Mouse (Mus musculus): ENCODE measurements around the gene Commd7. TPM values are rescaled to one million over a fixed set of nuclear protein-coding genes. Genes with fewer than 3 reads are reported as not detected.
A peak's percentile ranks its signal among the peaks of the same experiment; 100 is the strongest.

Commd7 gene
- polyA plus RNA-seq, 1 experiment from 2014 or later, result 78.8 TPM

DNA sequence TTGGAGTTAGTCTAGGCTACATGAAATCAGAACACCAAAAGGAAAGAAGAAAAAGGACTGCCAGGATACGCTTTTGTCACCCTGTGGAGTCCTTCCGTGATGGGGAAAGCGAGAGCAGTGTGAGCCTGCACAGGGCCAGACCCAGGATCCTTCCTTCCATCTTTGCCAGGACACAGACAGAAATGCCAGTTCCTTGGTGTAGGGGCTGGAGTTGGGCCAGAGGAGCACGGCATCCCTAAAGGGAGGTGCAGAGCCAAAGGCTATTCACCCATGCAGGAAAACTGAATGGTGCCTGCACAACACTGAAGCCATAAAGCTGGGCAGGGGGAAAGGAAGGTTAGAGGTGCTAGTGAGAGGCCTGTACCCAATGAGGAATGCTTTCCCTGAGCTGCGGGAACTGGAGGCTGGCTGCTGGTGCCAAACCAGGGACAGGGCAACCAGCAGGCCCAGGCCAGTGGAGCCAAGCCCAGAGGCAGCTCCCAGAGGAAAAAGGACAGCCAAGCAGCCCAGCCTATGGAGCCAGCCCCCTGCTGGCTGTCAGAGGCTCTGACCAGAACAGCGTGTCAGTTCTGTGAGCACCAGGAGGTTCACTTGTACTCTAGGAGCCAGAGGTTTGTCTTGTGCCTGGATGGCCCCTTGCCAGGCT, 32.4 kb downstream of the Commd7 start:
- Histone ChIP-seq H3K4me1 (peaks cover 9% of the 10 kb centered on the region), H3K27me3 (no peaks in the 10 kb centered on the region), H3K9me3 (no peaks in the 10 kb centered on the region), H3K9ac (no peak overlapping the region), H3K4me3 (no peak overlapping the region), H3K27ac (no peak overlapping the region), H3K36me3 (no peaks in the 10 kb centered on the region), H3K4me2 (no peak overlapping the region)
- 60% methylated on average over 6 of the region's 6 CpGs for WGBS
- peak; percentile 30; the same call in 1 of the 2 replicates for ATAC-seq (ENCODE audit: insufficient number of reproducible peaks, low FRiP score, low TSS enrichment, low read depth)

- no peak overlapping the region for H3K9ac ChIP-seq
- H3K27me3 ChIP-seq, result no peaks in the 10 kb centered on the region
- H3K9me3 ChIP-seq, result no peaks in the 10 kb centered on the region
- no peak overlapping the region for H3K4me3 ChIP-seq
- no peaks in the 10 kb centered on the region for H3K36me3 ChIP-seq
- H3K27ac ChIP-seq, result no peak overlapping the region
- 80% methylated on average over 4 of the region's 4 CpGs for WGBS
- no peak overlapping the region for H3K4me2 ChIP-seq
- no peak for ATAC-seq (ENCODE audit: insufficient number of reproducible peaks, low FRiP score, low TSS enrichment, low read depth)
- H3K4me1 ChIP-seq, result peaks cover 12% of the 10 kb centered on the region
These were observed 35.0 kb downstream of the Commd7 start for GRCm38 (mm10) chr2:153597626-153598025.

DNA sequence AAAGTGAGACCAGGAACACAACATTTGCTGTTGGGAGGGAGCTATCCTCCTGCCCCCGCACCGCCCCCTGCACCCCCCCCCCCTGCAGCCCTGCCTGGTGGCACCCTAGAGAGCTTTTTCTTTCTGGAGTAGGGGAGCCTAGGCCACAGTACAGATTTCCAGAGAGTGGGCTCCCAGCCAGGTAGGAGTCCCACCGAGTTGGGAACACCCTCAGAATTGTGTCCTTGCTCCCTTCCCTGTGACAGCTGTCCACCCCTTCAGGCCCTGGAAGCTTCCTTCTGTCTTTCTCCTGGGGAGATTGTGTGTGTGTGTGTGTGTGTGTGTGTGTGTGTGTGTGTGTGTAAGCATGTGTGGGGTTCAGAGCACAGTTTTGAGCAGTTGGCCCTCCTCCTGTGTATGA, 35.6 kb downstream of the Commd7 start:
- no peak for ATAC-seq (ENCODE audit: insufficient number of reproducible peaks, low FRiP score, low TSS enrichment, low read depth)
- Histone ChIP-seq H3K9me3 (no peaks in the 10 kb centered on the region), H3K4me3 (no peak overlapping the region), H3K4me2 (no peak overlapping the region), H3K27me3 (no peaks in the 10 kb centered on the region), H3K27ac (no peak overlapping the region), H3K36me3 (no peaks in the 10 kb centered on the region), H3K4me1 (peaks cover 12% of the 10 kb centered on the region), H3K9ac (no peak overlapping the region)
- WGBS, result 79% methylated on average over 3 of the region's 3 CpGs

GRCm38 (mm10) chr2:153594998-153595397, 37.6 kb downstream of the Commd7 start:
- Histone ChIP-seq H3K27me3 (no peaks in the 10 kb centered on the region), H3K4me1 (0 out of 2 replicates have a peak, but pooled peaks cover 3% of the 10 kb centered on the region), H3K27ac (no peak overlapping the region), H3K4me2 (no peak overlapping the region), H3K9me3 (no peaks in the 10 kb centered on the region), H3K36me3 (no peaks in the 10 kb centered on the region), H3K4me3 (no peak overlapping the region), H3K9ac (no peak overlapping the region)
- 57% methylated on average over 4 of the region's 4 CpGs for WGBS
- no peak for ATAC-seq (ENCODE audit: insufficient number of reproducible peaks, low FRiP score, low TSS enrichment, low read depth)

- no peak overlapping the region for H3K9ac ChIP-seq
- H3K9me3 ChIP-seq, result no peaks in the 10 kb centered on the region
- 38% methylated on average over 9 of the region's 9 CpGs for WGBS
- H3K4me1 ChIP-seq, result 0 out of 2 replicates have a peak, but pooled peaks cover 3% of the 10 kb centered on the region
- no peaks in the 10 kb centered on the region for H3K27me3 ChIP-seq
- ATAC-seq (ENCODE audit: insufficient number of reproducible peaks, low FRiP score, low TSS enrichment, low read depth), result no peak
- no peaks in the 10 kb centered on the region for H3K36me3 ChIP-seq
- no peak overlapping the region for H3K4me2 ChIP-seq
- no peak overlapping the region for H3K4me3 ChIP-seq
- H3K27ac ChIP-seq, result no peak overlapping the region
These were observed 39.4 kb downstream of the Commd7 start for GRCm38 (mm10) chr2:153593186-153593585.

GRCm38 (mm10) chr2:153592056-153593014, 40.2 kb downstream of the Commd7 start:
- Histone ChIP-seq H3K9ac (no peak overlapping the region), H3K27ac (no peak overlapping the region), H3K27me3 (no peaks in the 10 kb centered on the region), H3K36me3 (no peaks in the 10 kb centered on the region), H3K9me3 (no peaks in the 10 kb centered on the region), H3K4me3 (no peak overlapping the region), H3K4me2 (no peak overlapping the region), H3K4me1 (0 out of 2 replicates have a peak, but pooled peaks cover 3% of the 10 kb centered on the region)
- 71% methylated on average over 8 of the region's 8 CpGs for WGBS
- ATAC-seq (ENCODE audit: insufficient number of reproducible peaks, low FRiP score, low TSS enrichment, low read depth), result no peak

DNA sequence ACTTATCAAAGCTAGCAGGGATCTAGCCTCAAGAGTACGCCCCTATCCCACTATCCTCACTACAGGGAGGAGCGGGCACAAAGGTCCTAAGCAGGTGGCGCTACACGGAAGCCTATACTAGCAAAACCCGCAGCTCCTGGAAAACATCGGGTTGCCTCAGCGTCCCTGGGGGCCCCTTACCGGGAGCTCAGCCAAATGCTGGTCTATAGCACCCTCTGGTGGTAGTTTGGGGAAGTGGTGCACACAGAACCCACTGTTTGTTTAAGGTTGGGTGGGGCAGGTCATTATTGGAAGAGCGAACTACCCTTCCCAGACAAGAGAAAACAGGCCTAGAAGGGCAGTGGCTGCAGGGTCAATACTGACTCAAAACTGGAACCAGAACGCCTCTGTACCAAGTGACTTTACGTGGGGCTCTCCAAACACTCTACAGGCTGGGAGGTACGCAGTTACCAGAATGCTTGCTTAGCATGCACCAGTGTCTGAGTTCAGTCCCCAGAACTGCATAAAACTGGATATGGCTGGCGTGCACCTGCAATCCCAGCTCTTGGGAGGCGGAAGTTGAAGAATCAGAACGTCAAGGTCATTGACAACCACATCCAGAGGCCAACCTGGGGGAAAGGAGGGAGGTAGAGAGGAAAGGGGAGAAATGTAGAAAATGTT, 45.9 kb downstream of the Commd7 start:
- Histone ChIP-seq H3K9me3 (no peaks in the 10 kb centered on the region), H3K4me1 (peaks cover 13% of the 10 kb centered on the region), H3K9ac (no peak overlapping the region), H3K4me3 (peak overlapping the region; percentile 16; the same call in 1 of the 2 replicates), H3K27me3 (peaks cover 4% of the 10 kb centered on the region; the same call in 1 of the 2 replicates), H3K27ac (no peak overlapping the region), H3K36me3 (no peaks in the 10 kb centered on the region), H3K4me2 (peak overlapping the region; percentile 47)
- peak; percentile 46; the same call in 1 of the 2 replicates for ATAC-seq (ENCODE audit: insufficient number of reproducible peaks, low FRiP score, low TSS enrichment, low read depth)
- WGBS, result 13% methylated on average over 15 of the region's 15 CpGs

GRCm38 (mm10) chr2:153585981-153586380, 46.6 kb downstream of the Commd7 start:
- WGBS, result 66% methylated on average over 6 of the region's 6 CpGs
- no peak for ATAC-seq (ENCODE audit: insufficient number of reproducible peaks, low FRiP score, low TSS enrichment, low read depth)

DNA sequence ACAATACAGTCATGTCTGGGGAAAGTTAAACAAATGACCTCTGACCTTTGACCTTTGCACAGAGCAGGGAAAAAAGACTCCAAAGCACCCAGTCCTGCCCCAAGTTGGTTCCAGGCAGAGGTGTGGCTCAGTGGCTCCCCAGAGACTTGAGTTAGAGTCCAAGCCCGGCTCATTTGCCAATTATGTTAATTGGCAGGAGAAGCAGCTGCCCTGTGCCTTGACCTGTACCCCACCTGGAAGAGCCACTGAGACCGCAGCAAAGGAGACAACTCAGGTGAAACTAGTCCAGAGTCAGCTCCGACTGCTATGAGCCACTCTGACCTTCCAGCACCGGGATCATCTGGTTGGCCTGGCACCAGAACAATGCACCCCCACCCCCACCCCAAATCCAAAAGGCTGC, 48.2 kb downstream of the Commd7 start:
- Histone ChIP-seq H3K27ac (no peak overlapping the region), H3K4me1 (peaks cover 13% of the 10 kb centered on the region), H3K27me3 (peaks cover 4% of the 10 kb centered on the region; the same call in 1 of the 2 replicates), H3K9me3 (no peaks in the 10 kb centered on the region), H3K9ac (no peak overlapping the region), H3K4me3 (no peak overlapping the region), H3K36me3 (no peaks in the 10 kb centered on the region), H3K4me2 (no peak overlapping the region)
- no peak for ATAC-seq (ENCODE audit: insufficient number of reproducible peaks, low FRiP score, low TSS enrichment, low read depth)
- 72% methylated on average over 4 of the region's 4 CpGs for WGBS

More at GRCm38 (mm10) chr2:153585981-153586380, 46.6 kb downstream of the Commd7 start:
- Histone ChIP-seq H3K9me3 (no peaks in the 10 kb centered on the region), H3K4me2 (peak overlapping the region; percentile 47; the same call in 1 of the 2 replicates), H3K4me1 (peaks cover 13% of the 10 kb centered on the region), H3K4me3 (no peak overlapping the region), H3K27ac (no peak overlapping the region), H3K36me3 (no peaks in the 10 kb centered on the region), H3K9ac (no peak overlapping the region), H3K27me3 (peaks cover 4% of the 10 kb centered on the region; the same call in 1 of the 2 replicates)

- Histone ChIP-seq H3K4me3 (no peak overlapping the region), H3K9me3 (no peaks in the 10 kb centered on the region), H3K27me3 (peaks cover 4% of the 10 kb centered on the region; the same call in 1 of the 2 replicates), H3K9ac (no peak overlapping the region), H3K27ac (no peak overlapping the region), H3K4me2 (no peak overlapping the region), H3K4me1 (peaks cover 13% of the 10 kb centered on the region), H3K36me3 (no peaks in the 10 kb centered on the region)
- ATAC-seq (ENCODE audit: insufficient number of reproducible peaks, low FRiP score, low TSS enrichment, low read depth), result no peak
- WGBS, result 42% methylated on average over 14 of the region's 14 CpGs
These were observed 48.9 kb downstream of the Commd7 start for GRCm38 (mm10) chr2:153583641-153584049.

- Histone ChIP-seq H3K27ac (no peak overlapping the region), H3K4me2 (no peak overlapping the region), H3K36me3 (no peaks in the 10 kb centered on the region), H3K4me1 (peaks cover 13% of the 10 kb centered on the region), H3K9me3 (no peaks in the 10 kb centered on the region), H3K27me3 (peaks cover 4% of the 10 kb centered on the region; the same call in 1 of the 2 replicates), H3K9ac (no peak overlapping the region), H3K4me3 (no peak overlapping the region)
- WGBS, result 56% methylated on average over 15 of the region's 15 CpGs
- no peak for ATAC-seq (ENCODE audit: insufficient number of reproducible peaks, low FRiP score, low TSS enrichment, low read depth)
These were observed 49.5 kb downstream of the Commd7 start for GRCm38 (mm10) chr2:153582876-153583585.

Data from limb, embryonic 15.5 days (tissue).